Mouse (Mus musculus) lung, postnatal 0 days (tissue): ENCODE data around the gene Lta.

ENCODE experiments used
- CTCF ChIP-seq: IDR thresholded peaks from 2 replicates; pipeline ENCODE4 v1.5.1; 2016; ENCODE audit warnings: antibody characterized with exemption, mild to moderate bottlenecking
- EP300 ChIP-seq: IDR thresholded peaks from 2 replicates; pipeline ENCODE4 v1.6.1; 2016; ENCODE audit warnings: antibody characterized with exemption, mild to moderate bottlenecking, control low read depth

DNA sequence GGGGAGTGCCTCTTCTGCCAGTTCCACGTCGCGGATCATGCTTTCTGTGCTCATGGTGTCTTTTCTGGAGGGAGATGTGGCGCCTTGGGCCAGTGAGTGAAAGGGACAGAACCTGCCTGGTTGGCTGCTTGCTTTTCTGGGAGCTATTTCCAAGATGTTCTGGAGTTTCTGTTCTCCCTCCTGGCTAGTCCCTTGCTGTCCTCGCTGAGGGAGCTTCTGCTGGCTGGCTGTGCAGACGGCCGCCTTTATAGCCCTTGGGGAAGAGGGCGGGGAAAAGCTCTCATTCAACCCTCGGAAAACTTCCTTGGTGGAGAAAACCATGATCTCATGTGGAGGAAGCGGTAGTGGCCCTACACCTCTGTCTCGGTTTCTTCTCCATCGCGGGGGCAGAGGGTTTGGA lies 3.4 kb downstream of the Lta start, which contains the start of gene Tnf:
- no peak for TF ChIP-seq EP300
- no peak for TF ChIP-seq CTCF
